Mouse (Mus musculus): ENCODE results near the gene Shroom3. TPM values are rescaled to one million over a fixed set of nuclear protein-coding genes. Genes with fewer than 3 reads are reported as not detected.

Shroom3 gene
- total RNA-seq, 2 experiments from 2014 or later = 4.0 to 6.4 TPM

- intact Hi-C loops (cut with DNase I) = no loop called here
- DNase-seq (ENCODE audit: low spot score in 2 of 2) = no peak
Measured at GRCm38 (mm10) chr5:92830391-92830790, 147.2 kb downstream of the Shroom3 start.

GRCm38 (mm10) chr5:92834513-92834912, 151.3 kb downstream of the Shroom3 start:
- intact Hi-C loops (cut with DNase I) = no loop called here
- no peak for DNase-seq (ENCODE audit: low spot score in 2 of 2)

GRCm38 (mm10) chr5:92837311-92837710, 154.1 kb downstream of the Shroom3 start:
- intact Hi-C loops (cut with DNase I) = no loop called here
- no peak for DNase-seq (ENCODE audit: low spot score in 2 of 2)

GRCm38 (mm10) chr5:92838351-92838784, 155.1 kb downstream of the Shroom3 start:
- peak in 1 of 2 experiments; percentile 5 for DNase-seq (ENCODE audit: low spot score in 2 of 2)
- intact Hi-C loops (cut with DNase I) = no loop called here

- DNase-seq (ENCODE audit: low spot score in 2 of 2) = no peak
- intact Hi-C loops (cut with DNase I) = no loop called here
Measured at GRCm38 (mm10) chr5:92839314-92839713, 156.1 kb downstream of the Shroom3 start.

- peak in 1 of 2 experiments; percentile 10 for DNase-seq (ENCODE audit: low spot score in 2 of 2)
- intact Hi-C loops (cut with DNase I) = no loop called here
Measured at GRCm38 (mm10) chr5:92841474-92841873, 158.2 kb downstream of the Shroom3 start.

GRCm38 (mm10) chr5:92842417-92842816, 159.2 kb downstream of the Shroom3 start:
- DNase-seq (ENCODE audit: low spot score in 2 of 2) = no peak
- intact Hi-C loops (cut with DNase I) = no loop called here

GRCm38 (mm10) chr5:92842881-92843280, 159.6 kb downstream of the Shroom3 start:
- intact Hi-C loops (cut with DNase I) = no loop called here
- DNase-seq (ENCODE audit: low spot score in 2 of 2) = no peak

GRCm38 (mm10) chr5:92843850-92844785, 160.9 kb downstream of the Shroom3 start:
- intact Hi-C loops (cut with DNase I) = no loop called here
- DNase-seq (ENCODE audit: low spot score in 2 of 2) = no peak

GRCm38 (mm10) chr5:92849743-92850142, 166.5 kb downstream of the Shroom3 start:
- DNase-seq (ENCODE audit: low spot score in 2 of 2) = no peak
- intact Hi-C loops (cut with DNase I) = no loop called here

- intact Hi-C loops (cut with DNase I) = no loop called here
- DNase-seq (ENCODE audit: low spot score in 2 of 2) = no peak
Measured at GRCm38 (mm10) chr5:92850925-92851324, 167.7 kb downstream of the Shroom3 start.

GRCm38 (mm10) chr5:92854983-92855382, 171.7 kb downstream of the Shroom3 start:
- intact Hi-C loops (cut with DNase I) = no loop called here
- DNase-seq (ENCODE audit: low spot score in 2 of 2) = no peak

- intact Hi-C loops (cut with DNase I) = no loop called here
- DNase-seq (ENCODE audit: low spot score in 2 of 2) = no peak
Measured at GRCm38 (mm10) chr5:92856346-92856745, 173.1 kb downstream of the Shroom3 start.

- peak in 1 of 2 experiments; percentile 24 for DNase-seq (ENCODE audit: low spot score in 2 of 2)
- intact Hi-C loops (cut with DNase I) = no loop called here
Measured at GRCm38 (mm10) chr5:92857177-92857576, 173.9 kb downstream of the Shroom3 start.

GRCm38 (mm10) chr5:92858104-92858503, 174.9 kb downstream of the Shroom3 start:
- DNase-seq (ENCODE audit: low spot score in 2 of 2) = no peak
- intact Hi-C loops (cut with DNase I) = no loop called here

- intact Hi-C loops (cut with DNase I) = no loop called here
- no peak for DNase-seq (ENCODE audit: low spot score in 2 of 2)
Measured at GRCm38 (mm10) chr5:92858576-92858975, 175.3 kb downstream of the Shroom3 start.

GRCm38 (mm10) chr5:92861416-92862112, 178.3 kb downstream of the Shroom3 start:
- intact Hi-C loops (cut with DNase I) = no loop called here
- peak in 1 of 2 experiments; percentile 8 for DNase-seq (ENCODE audit: low spot score in 2 of 2)

- DNase-seq (ENCODE audit: low spot score in 2 of 2) = no peak
- intact Hi-C loops (cut with DNase I) = loop anchor here (5.0 kb wide), 2 partner anchors 53 to 87 kb away; no protein-coding TSS in a partner anchor
Measured at GRCm38 (mm10) chr5:92865090-92865489, 181.9 kb downstream of the Shroom3 start.

GRCm38 (mm10) chr5:92866546-92866945, 183.3 kb downstream of the Shroom3 start:
- no peak for DNase-seq (ENCODE audit: low spot score in 2 of 2)
- intact Hi-C loops (cut with DNase I) = loop anchor here (5.0 kb wide), 2 partner anchors 54 to 86 kb away; no protein-coding TSS in a partner anchor

GRCm38 (mm10) chr5:92867253-92867652, 184.0 kb downstream of the Shroom3 start:
- DNase-seq (ENCODE audit: low spot score in 2 of 2) = no peak
- intact Hi-C loops (cut with DNase I) = loop anchor here (5.0 kb wide), 2 partner anchors 55 to 85 kb away; no protein-coding TSS in a partner anchor

Data from left cerebral cortex, postnatal 14 days (tissue).